Mouse (Mus musculus) C2C12 (cell line): ENCODE measurements around the gene Btnl2.

ENCODE experiments used
- CTCF ChIP-seq: IDR thresholded peaks from one replicate; pipeline ENCODE4 v1.5.1; 2011; ENCODE audit not compliant: control insufficient read depth, insufficient read depth, insufficient read length
- USF1 ChIP-seq: IDR thresholded peaks from one replicate; pipeline ENCODE4 v1.6.1; 2011; ENCODE audit warnings: low read depth, mild to moderate bottlenecking, control low read depth, moderate library complexity

DNA sequence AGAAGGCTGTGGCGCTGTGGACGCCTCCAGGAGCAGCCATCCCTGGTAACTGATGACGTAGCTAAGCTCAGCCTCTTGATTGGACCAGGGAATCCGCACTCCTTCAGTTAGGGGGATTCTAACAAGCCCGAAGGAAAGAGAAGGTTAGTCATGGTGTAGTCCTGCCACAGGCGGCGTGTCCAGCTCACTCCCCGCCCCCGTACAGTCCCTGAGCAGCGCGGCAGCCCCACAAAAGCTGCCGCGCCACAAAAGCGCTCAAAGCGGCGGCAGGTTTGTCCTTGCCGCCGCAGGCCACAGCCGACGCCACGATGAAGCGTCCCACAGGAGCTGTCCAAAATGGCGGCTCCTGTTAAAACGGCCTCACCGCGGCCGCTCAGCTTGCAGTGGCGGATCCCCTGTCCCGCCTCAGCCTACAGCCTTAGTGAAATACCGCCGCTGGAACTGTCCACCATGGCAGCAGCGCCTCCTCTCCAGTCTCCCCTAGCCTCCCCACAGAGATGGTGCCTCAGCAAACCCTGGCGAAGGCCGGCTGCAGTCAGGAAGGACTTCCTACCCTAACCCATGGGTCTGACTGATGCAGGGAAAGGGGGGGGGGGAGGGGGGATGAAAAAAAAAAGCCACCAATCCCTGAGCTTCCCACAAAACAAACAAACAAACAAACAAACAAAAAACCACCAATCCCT, 44.2 kb downstream of the Btnl2 start, which contains the start of gene BC051142:
- TF ChIP-seq CTCF: no peak
- TF ChIP-seq USF1: no peak
